Mouse (Mus musculus) kidney, adult 18-20 months (tissue): ENCODE results near the gene Tcte2.

Source experiments
- DNase-seq: peaks from one replicate; pipeline ENCODE4 v3.0.0; 2021

The Tcte2 gene

GRCm38 (mm10) chr17:13716336-13716735 lies 45.3 kb downstream of the Tcte2 start:
- no peak for DNase-seq

GRCm38 (mm10) chr17:13715511-13715910 lies 46.1 kb downstream of the Tcte2 start:
- no peak for DNase-seq

- peak; percentile 45 for DNase-seq
Measured at GRCm38 (mm10) chr17:13714654-13715053, 47.0 kb downstream of the Tcte2 start.

- no peak for DNase-seq
Measured at GRCm38 (mm10) chr17:13714128-13714527, 47.5 kb downstream of the Tcte2 start.

- DNase-seq = no peak
Measured at GRCm38 (mm10) chr17:13712518-13712917, 49.1 kb downstream of the Tcte2 start.

GRCm38 (mm10) chr17:13712116-13712515 lies 49.5 kb downstream of the Tcte2 start:
- DNase-seq = no peak

- DNase-seq = no peak
Measured at GRCm38 (mm10) chr17:13711173-13711572, 50.5 kb downstream of the Tcte2 start.

- DNase-seq = peak; percentile 32
Measured at GRCm38 (mm10) chr17:13705481-13705921, 56.1 kb downstream of the Tcte2 start.

- no peak for DNase-seq
Measured at GRCm38 (mm10) chr17:13703611-13704320, 57.9 kb downstream of the Tcte2 start.

- DNase-seq = peak; percentile 67
Measured at GRCm38 (mm10) chr17:13700131-13701016, 61.3 kb downstream of the Tcte2 start.

- peak; percentile 42 for DNase-seq
Measured at GRCm38 (mm10) chr17:13699716-13700115, 61.9 kb downstream of the Tcte2 start.

GRCm38 (mm10) chr17:13698194-13698593 lies 63.4 kb downstream of the Tcte2 start:
- DNase-seq = no peak

GRCm38 (mm10) chr17:13697646-13698045 lies 64.0 kb downstream of the Tcte2 start:
- DNase-seq = no peak

GRCm38 (mm10) chr17:13695881-13696280 lies 65.7 kb downstream of the Tcte2 start:
- DNase-seq = no peak

- no peak for DNase-seq
Measured at GRCm38 (mm10) chr17:13695211-13695610, 66.4 kb downstream of the Tcte2 start.

GRCm38 (mm10) chr17:13694181-13694580 lies 67.4 kb downstream of the Tcte2 start:
- no peak for DNase-seq

- DNase-seq = peak; percentile 66
Measured at GRCm38 (mm10) chr17:13687656-13688055, 74.0 kb downstream of the Tcte2 start.

- DNase-seq = no peak
Measured at GRCm38 (mm10) chr17:13687086-13687485, 74.5 kb downstream of the Tcte2 start.

- no peak for DNase-seq
Measured at GRCm38 (mm10) chr17:13685621-13686020, 76.0 kb downstream of the Tcte2 start.

- no peak for DNase-seq
Measured at GRCm38 (mm10) chr17:13684256-13684655, 77.4 kb downstream of the Tcte2 start.

- DNase-seq = peak; percentile 76
Measured at GRCm38 (mm10) chr17:13683411-13684174, 78.0 kb downstream of the Tcte2 start.

- no peak for DNase-seq
Measured at GRCm38 (mm10) chr17:13683027-13683410, 78.6 kb downstream of the Tcte2 start.

GRCm38 (mm10) chr17:13682378-13683026 lies 79.1 kb downstream of the Tcte2 start:
- DNase-seq = peak; percentile 40
